Mouse (Mus musculus) hindbrain, embryonic 12.5 days (tissue): ENCODE data around the gene Ankrd31. TPM values are rescaled to one million over a fixed set of nuclear protein-coding genes. Genes with fewer than 3 reads are reported as not detected.

Source experiments
- polyA plus RNA-seq: library from polyadenylated mRNA; unstranded; fragments of >200 nt; fragmentation: Nextera tagmentation; extraction: Ambion mirVana; gene quantifications from 2 replicates; pipeline ENCODE4 v1.2.1, GENCODE M21; 2016

Ankrd31 gene
- polyA plus RNA-seq, 1 experiment from 2014 or later, result not detected

Other genes starting within 250 kb of the Ankrd31 start
- 7.4 and 8.8 TPM in 2 replicates for gene Polk, start 205.7 kb upstream of the Ankrd31 start, polyA plus RNA-seq
- 10.1 and 10.6 TPM in 2 replicates for gene Col4a3bp, start 205.7 kb upstream of the Ankrd31 start, polyA plus RNA-seq
- gene Hmgcr, start 77.3 kb upstream of the Ankrd31 start, polyA plus RNA-seq, result 185 and 192 TPM in 2 replicates
- 0.34 and 0.40 TPM in 2 replicates for gene Gcnt4, start 176.4 kb downstream of the Ankrd31 start, polyA plus RNA-seq